Mouse (Mus musculus) effector memory CD4-positive, alpha-beta T cell, adult 7 months (primary cell): ENCODE measurements around the gene Il1rapl1. TPM values are rescaled to one million over a fixed set of nuclear protein-coding genes. Genes with fewer than 3 reads are reported as not detected.

Source experiments
- polyA plus RNA-seq: library from polyadenylated mRNA; unstranded; fragments of 100-300 nt; shearing (Covaris generic); gene quantifications from one replicate; pipeline ENCODE4 v1.2.1, GENCODE M21; 2017

Il1rapl1 gene
- polyA plus RNA-seq: 0.05 TPM

GRCm38 (mm10) chrX:88115609-88116073, at the start of gene Il1rapl1:
Il1rapl1 (minus strand) TSS chrX:88115645.

